Mouse (Mus musculus): ENCODE data around the gene Cryaa. TPM values are rescaled to one million over a fixed set of nuclear protein-coding genes. Genes with fewer than 3 reads are reported as not detected.

Gene Cryaa
- polyA plus RNA-seq (2015; fragmentation: Nextera tagmentation; extraction: Ambion mirVana) = 9.2 and 14.2 TPM in 2 replicates

DNA sequence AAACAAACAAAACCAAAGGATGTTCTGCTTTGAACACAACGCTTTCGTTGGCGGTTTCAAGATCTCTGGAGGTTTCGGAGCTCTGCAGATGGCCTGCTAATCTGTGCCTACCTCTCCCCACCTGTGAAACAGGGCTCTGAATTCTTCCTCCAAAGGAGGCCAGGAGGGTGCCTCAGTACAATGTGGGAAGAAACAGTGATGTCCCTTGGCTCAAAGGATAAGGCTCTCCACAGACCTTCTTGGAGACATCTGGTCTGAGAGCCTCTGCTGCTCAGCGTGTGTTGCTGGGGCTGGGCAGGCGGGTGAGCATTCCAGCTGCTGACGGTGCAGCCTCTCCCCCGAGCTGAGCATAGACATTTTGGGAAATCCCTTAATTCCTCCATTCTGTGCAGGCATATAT is at the start of gene Cryaa:
Cryaa (plus strand) TSS at position 301 of the 400 bp plus-strand sequence.
- Histone ChIP-seq H3K27me3 (no peaks in the 10 kb centered on the region), H3K36me3 (no peaks in the 10 kb centered on the region), H3K4me1 (peaks cover 3% of the 10 kb centered on the region; the same call in 1 of the 2 replicates), H3K9me3 (replicated peaks) (no peaks in the 10 kb centered on the region), H3K4me3 (replicated peaks) (no peak within 1 kb of the TSS), H3K9ac (no peak within 1 kb of the TSS), H3K4me2 (replicated peaks) (no peak within 1 kb of the TSS), H3K27ac (replicated peaks) (no peak within 1 kb of the TSS)
- no peak for ATAC-seq (ENCODE audit: insufficient number of reproducible peaks, low FRiP score, low TSS enrichment, low read depth)
- WGBS = 61% methylated on average over 8 of the region's 8 CpGs

DNA sequence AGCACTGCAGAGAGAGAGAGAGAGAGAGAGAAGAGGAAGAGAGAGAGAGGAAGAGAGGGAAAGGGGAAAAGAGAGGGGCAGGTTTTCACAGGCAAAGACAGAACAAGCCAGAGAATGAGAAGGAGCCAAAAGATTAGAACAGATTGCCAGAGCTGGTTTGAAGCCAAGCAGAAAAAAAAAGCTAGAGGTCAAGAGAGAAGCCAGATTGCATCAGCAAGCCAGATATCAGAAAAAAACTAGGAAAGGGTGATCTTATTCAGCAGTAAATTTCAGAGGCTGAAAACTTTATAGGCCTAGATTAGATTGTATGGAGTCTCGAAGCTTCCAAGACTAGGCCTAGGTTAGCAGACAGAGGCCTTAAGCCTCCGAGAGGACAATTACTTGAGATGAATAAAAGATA is 49.6 kb upstream of the Cryaa start:
- Histone ChIP-seq H3K9ac (no peak overlapping the region), H3K27ac (replicated peaks) (no peak overlapping the region), H3K36me3 (no peaks in the 10 kb centered on the region), H3K4me1 (no peaks in the 10 kb centered on the region), H3K9me3 (replicated peaks) (no peaks in the 10 kb centered on the region), H3K4me3 (replicated peaks) (no peak overlapping the region), H3K4me2 (replicated peaks) (no peak overlapping the region), H3K27me3 (no peaks in the 10 kb centered on the region)
- no peak for ATAC-seq (ENCODE audit: insufficient number of reproducible peaks, low FRiP score, low TSS enrichment, low read depth)
- 94% methylated on average over 2 of the region's 2 CpGs for WGBS

DNA sequence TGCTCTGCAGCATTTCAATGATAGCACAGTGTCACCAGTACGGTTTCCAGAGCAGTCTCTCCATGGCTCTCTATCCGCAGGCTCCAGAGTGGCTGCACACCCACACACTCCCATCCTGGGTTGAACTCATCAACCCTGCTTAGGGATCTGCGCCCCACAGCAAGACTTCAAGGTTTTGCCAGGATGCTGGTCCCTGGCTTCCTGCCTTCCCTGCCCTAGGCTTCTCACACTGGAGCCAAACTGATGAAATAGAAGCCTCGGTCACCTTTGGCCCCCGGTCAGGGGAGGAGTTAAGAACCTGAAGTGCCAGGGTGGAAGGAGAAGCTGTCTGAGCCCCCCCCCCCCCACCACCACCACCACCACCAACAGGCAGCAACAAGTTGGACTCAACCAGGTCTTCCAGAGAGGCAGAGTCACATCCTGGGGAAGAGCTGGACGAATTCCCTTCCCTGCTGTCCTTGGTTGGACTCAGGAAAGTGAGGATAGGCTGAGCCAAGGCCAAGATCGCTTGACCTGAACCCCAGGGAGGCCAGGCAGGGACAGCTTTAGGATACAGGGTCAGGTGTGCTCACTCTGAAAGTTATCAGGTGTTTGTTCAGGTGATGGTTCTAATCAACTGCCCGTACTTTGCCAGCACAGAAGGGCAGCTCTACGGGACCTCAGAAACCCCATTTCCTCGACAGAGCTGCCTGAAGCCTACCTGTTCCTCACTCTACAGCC is 46.4 kb upstream of the Cryaa start:
- no peak overlapping the region for H3K4me2 ChIP-seq (replicated peaks)
- H3K9ac ChIP-seq = no peak overlapping the region
- H3K4me1 ChIP-seq = peaks cover 6% of the 10 kb centered on the region
- H3K36me3 ChIP-seq = no peaks in the 10 kb centered on the region
- 78% methylated on average over 10 of the region's 10 CpGs for WGBS
- no peak overlapping the region for H3K27ac ChIP-seq (replicated peaks)
- no peaks in the 10 kb centered on the region for H3K9me3 ChIP-seq (replicated peaks)
- no peak for ATAC-seq (ENCODE audit: insufficient number of reproducible peaks, low FRiP score, low TSS enrichment, low read depth)
- H3K27me3 ChIP-seq = peaks cover 11% of the 10 kb centered on the region
- no peak overlapping the region for H3K4me3 ChIP-seq (replicated peaks)

DNA sequence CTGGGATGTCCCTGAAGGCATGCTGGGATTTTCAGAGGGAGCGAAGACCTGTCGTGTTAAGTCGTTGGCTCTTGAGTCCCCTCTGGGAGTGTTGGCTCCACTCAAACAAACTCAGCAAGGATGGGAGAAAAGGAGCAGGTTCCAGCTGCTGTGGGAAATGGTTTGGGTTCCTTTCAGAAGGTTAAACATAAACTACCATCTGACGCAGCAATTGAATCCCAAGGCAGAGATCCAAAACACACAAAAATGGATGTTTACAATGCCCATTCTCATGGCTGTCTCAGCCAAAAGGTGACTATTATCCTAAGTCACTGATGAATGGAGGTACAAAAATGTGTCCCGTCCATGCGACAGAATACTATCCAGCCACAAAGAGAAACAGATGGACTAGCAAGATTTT is 44.6 kb upstream of the Cryaa start:
- H3K27ac ChIP-seq (replicated peaks) = no peak overlapping the region
- H3K4me3 ChIP-seq (replicated peaks) = no peak overlapping the region
- H3K36me3 ChIP-seq = no peaks in the 10 kb centered on the region
- no peak for ATAC-seq (ENCODE audit: insufficient number of reproducible peaks, low FRiP score, low TSS enrichment, low read depth)
- H3K9me3 ChIP-seq (replicated peaks) = no peaks in the 10 kb centered on the region
- peaks cover 18% of the 10 kb centered on the region for H3K27me3 ChIP-seq
- H3K4me1 ChIP-seq = peaks cover 21% of the 10 kb centered on the region
- no peak overlapping the region for H3K9ac ChIP-seq
- WGBS = 80% methylated on average over 6 of the region's 6 CpGs
- H3K4me2 ChIP-seq (replicated peaks) = no peak overlapping the region

DNA sequence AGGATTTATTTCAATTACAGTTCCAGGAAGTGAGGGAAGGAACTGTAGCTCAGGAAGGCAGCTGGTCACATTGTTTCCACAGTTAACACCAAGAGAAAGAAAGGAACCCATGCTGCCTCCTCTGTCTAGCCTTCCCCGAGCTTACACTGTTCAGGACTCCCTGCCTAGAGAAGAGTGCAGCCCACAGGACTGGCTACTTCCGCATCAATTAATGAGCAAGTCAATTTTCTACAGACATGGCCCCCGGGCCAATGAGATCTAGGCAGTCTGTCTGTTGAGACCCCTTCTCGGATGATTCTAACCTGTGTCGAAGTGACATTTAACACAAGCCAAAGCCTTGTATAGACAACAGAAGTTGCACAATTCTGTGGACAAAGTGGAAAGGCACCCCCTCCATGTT is 42.7 kb upstream of the Cryaa start:
- H3K4me3 ChIP-seq (replicated peaks) = no peak overlapping the region

DNA sequence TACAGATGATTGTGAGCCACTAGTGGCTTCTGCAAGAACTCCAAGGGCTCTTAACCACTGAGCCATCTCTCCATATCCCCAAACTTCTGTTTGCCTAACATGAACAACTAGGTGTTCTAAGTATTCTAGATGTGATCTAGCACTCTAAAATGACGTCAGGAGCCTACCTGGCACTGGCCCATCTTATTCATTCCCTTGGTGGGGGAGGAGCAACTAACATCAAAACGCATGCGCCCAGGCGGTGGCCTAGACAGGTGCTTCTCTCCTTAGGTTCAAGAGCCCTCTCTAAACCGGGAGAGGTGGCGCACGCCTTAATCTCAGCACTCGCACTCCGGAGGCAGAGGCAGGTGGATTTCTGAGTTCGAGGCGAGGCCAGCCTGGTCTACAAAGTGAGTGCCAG is 41.8 kb upstream of the Cryaa start:
- peak overlapping the region; percentile 58 for H3K4me3 ChIP-seq (replicated peaks)
- peaks cover 18% of the 10 kb centered on the region for H3K27me3 ChIP-seq
- H3K36me3 ChIP-seq = no peaks in the 10 kb centered on the region
- no peaks in the 10 kb centered on the region for H3K9me3 ChIP-seq (replicated peaks)
- no peak overlapping the region for H3K9ac ChIP-seq
- H3K27ac ChIP-seq (replicated peaks) = no peak overlapping the region
- ATAC-seq (ENCODE audit: insufficient number of reproducible peaks, low FRiP score, low TSS enrichment, low read depth) = no peak
- WGBS = 52% methylated on average over 11 of the region's 11 CpGs
- peak overlapping the region; percentile 99 for H3K4me2 ChIP-seq (replicated peaks)
- H3K4me1 ChIP-seq = peaks cover 24% of the 10 kb centered on the region

More for the DNA sequence above, 42.7 kb upstream of the Cryaa start:
- ATAC-seq (ENCODE audit: insufficient number of reproducible peaks, low FRiP score, low TSS enrichment, low read depth) = no peak
- Histone ChIP-seq H3K4me1 (peaks cover 24% of the 10 kb centered on the region), H3K36me3 (no peaks in the 10 kb centered on the region), H3K9ac (no peak overlapping the region), H3K9me3 (replicated peaks) (no peaks in the 10 kb centered on the region), H3K27ac (replicated peaks) (no peak overlapping the region), H3K27me3 (peaks cover 18% of the 10 kb centered on the region), H3K4me2 (replicated peaks) (no peak overlapping the region)
- WGBS = 73% methylated on average over 5 of the region's 5 CpGs

DNA sequence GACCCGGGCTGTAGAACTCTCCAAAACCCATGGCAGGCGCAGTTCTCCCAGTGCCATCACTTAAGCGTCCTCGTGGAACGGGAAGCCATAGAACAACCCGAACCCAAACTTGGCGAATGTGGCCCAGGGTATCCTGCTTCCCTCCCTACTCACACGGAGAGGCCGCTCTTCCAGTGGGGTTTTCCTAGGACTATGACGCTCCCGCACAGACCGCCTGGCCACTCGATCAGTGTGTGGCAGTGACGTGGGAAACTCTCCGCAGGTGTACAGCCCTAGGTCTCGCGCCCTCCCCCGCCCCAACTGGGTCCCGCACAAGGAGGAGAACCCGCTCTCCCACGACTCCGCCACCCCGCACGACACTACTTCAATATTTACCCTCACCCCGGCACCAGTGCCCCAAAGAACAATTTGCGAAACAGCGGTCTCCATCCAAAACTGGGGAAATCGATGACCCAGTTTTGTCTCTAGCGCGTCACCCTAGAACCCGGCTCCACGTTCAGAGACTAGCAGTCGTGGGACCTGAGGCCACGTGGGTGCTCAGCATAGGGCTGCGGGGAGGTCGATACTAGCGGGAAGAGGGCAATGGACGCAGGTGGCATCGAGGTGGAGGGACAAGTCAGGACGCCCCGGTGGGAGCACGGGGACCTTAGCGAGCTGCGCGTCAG is 41.2 kb upstream of the Cryaa start:
- Histone ChIP-seq H3K4me1 (peaks cover 24% of the 10 kb centered on the region), H3K4me2 (replicated peaks) (peak overlapping the region; percentile 99), H3K9ac (peak overlapping the region; percentile 51), H3K4me3 (replicated peaks) (peak overlapping the region; percentile 58), H3K27ac (replicated peaks) (no peak overlapping the region), H3K36me3 (no peaks in the 10 kb centered on the region), H3K9me3 (replicated peaks) (no peaks in the 10 kb centered on the region), H3K27me3 (peaks cover 18% of the 10 kb centered on the region)
- WGBS = 5% methylated on average over 45 of the region's 45 CpGs
- peak; percentile 35 for ATAC-seq (ENCODE audit: insufficient number of reproducible peaks, low FRiP score, low TSS enrichment, low read depth)

DNA sequence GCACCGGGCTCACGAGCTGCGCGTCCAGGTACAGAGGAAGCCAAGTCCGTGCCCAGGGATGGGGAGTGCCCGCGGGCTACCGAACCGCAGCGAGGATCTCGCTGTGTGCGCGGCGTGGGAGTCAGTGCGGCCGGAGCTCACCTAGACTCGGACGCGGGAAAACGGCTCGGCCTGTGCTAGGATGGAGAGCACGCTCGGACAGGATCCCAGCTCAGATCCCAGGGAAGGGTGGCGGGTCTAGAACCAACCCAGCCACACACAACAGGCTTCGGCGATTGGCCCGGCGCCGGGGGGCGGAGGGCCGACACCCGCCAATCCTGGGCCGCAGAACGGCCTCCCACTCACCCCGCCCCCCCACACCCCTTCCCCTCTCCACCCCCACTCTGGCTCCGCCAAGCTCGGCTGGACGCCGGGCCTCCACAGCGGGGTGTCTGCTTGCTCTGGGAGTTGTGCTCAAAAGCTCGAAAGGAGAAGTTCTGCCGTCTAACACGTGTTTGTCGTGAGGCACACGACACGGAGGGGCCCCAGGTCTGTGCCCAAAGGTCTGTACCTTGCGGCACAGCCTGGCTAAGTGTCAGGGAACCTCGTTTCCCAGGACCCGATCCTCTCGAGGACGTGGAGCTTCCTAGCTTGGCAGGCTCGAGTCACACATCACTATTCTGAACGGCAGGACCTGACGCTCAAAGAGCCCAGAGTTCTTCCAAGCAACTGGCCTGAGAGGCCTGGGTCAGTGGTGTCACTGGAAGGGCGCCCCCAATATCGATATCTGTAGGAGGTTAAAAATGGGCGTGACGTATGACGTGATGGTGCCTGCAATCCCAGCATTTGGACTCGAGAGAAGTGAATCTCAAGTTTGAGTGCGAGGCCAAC is 40.4 kb upstream of the Cryaa start, which contains the start of gene Cbs:
Cbs (minus strand) TSS at position 297 of the 870 bp plus-strand sequence.
- H3K9ac ChIP-seq = peak within 1 kb of the TSS; percentile 51
- H3K27me3 ChIP-seq = peaks cover 18% of the 10 kb centered on the region
- ATAC-seq (ENCODE audit: insufficient number of reproducible peaks, low FRiP score, low TSS enrichment, low read depth) = peak; percentile 93
- 2% methylated on average over 60 of the region's 61 CpGs for WGBS
- peak within 1 kb of the TSS; percentile 99 for H3K4me2 ChIP-seq (replicated peaks)
- H3K4me3 ChIP-seq (replicated peaks) = peak within 1 kb of the TSS; percentile 58
- H3K27ac ChIP-seq (replicated peaks) = 0 out of 2 replicates have a peak within 1 kb of the TSS, but pooled peaks have one; percentile 7
- H3K4me1 ChIP-seq = peaks cover 24% of the 10 kb centered on the region
- no peaks in the 10 kb centered on the region for H3K36me3 ChIP-seq
- no peaks in the 10 kb centered on the region for H3K9me3 ChIP-seq (replicated peaks)

DNA sequence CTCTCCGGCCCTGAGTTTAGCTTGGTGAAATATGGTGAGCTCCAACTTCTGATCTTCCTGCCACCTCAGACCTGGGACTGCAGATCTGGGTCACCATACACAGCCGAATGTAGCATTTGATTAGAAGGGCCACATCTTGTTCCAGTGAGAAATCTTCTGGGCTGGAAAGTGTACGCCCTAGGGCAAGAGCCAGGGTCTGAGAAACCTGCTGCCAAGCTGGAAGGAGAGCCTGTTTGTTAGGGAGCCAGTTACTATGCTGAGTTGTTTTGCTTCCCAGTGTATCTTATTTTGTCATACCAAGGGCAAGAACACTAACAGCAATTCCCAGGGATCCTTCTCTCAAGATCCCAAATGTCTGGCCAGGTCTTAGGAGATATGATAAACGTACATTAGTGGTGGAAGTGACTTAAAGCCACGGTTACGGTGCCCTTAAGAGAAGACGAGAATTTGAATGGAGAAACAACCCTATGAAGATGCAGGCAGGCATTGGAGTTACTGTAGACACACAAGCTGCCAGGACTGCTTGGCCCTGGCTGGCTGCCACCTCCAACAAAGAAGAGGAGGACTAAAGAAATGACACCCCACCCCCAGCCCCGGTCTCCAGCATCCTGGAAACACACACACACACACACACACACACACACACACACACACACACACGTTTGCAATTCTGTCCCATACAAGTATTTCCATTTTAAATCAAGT is 39.6 kb upstream of the Cryaa start:
- WGBS = 57% methylated on average over 9 of the region's 9 CpGs
- Histone ChIP-seq H3K36me3 (no peaks in the 10 kb centered on the region), H3K4me3 (replicated peaks) (no peak overlapping the region; the same call in 1 of the 2 replicates), H3K4me1 (peaks cover 24% of the 10 kb centered on the region), H3K9ac (no peak overlapping the region), H3K27ac (replicated peaks) (0 out of 2 replicates have a peak overlapping the region, but pooled peaks have one; percentile 7), H3K27me3 (peaks cover 18% of the 10 kb centered on the region), H3K9me3 (replicated peaks) (no peaks in the 10 kb centered on the region), H3K4me2 (replicated peaks) (0 out of 2 replicates have a peak overlapping the region, but pooled peaks have one; percentile 99)
- ATAC-seq (ENCODE audit: insufficient number of reproducible peaks, low FRiP score, low TSS enrichment, low read depth) = no peak

DNA sequence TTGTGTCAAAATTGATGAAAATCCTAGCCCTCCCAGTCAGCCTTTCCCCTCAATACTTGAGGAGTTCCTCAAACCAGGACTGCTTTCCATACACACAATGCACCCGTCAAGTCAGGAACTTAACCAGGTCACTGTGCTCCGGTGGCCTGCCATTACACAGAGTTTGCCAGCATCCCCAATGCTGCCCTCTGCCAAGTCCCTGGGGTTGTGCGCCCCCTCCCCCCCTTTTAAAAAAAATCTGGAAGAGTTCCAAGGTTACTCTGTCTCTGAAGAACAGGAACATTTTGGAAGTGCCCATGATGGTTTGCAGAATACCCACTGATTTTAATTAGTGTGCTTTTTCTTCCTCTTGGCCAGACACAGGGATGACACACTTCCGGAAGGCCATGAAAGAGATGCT is 38.0 kb upstream of the Cryaa start:
- H3K4me2 ChIP-seq (replicated peaks) = no peak overlapping the region
- no peak overlapping the region for H3K9ac ChIP-seq
- no peak overlapping the region for H3K27ac ChIP-seq (replicated peaks)
- WGBS = 65% methylated on average over 4 of the region's 4 CpGs
- no peaks in the 10 kb centered on the region for H3K9me3 ChIP-seq (replicated peaks)
- H3K36me3 ChIP-seq = no peaks in the 10 kb centered on the region
- no peak overlapping the region for H3K4me3 ChIP-seq (replicated peaks)
- peaks cover 18% of the 10 kb centered on the region for H3K27me3 ChIP-seq
- peaks cover 24% of the 10 kb centered on the region for H3K4me1 ChIP-seq
- ATAC-seq (ENCODE audit: insufficient number of reproducible peaks, low FRiP score, low TSS enrichment, low read depth) = no peak

Data from embryonic facial prominence, embryonic 15.5 days (tissue).